Mouse (Mus musculus): ENCODE results near the gene Serpinb7.

Serpinb7 gene

DNA sequence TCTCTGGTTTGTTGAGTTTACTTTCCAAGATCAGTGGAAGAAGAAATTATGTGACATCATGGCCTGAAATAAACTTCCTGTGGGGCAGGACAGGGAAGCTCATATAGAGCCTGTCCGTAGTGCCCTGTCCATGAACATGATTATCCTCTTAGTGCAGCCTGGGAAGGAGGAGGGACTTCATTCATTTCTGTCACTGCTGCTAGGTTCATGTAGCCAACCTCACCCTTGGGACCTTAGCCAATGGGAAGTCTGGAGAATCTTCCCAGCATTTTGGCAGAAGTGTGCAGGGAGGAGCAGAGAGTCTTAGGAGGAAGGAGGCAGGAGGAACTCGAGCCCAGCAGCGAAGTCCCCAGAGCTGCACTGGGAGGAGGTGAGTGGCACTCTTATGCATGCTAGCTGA is at the start of gene Serpinb7:
Gene Serpinb7 (plus strand): TSS at position 301 of the 400 bp plus-strand sequence.
- DNase-seq (ENCODE audit: low spot score in 2 of 2), result no peak

GRCm38 (mm10) chr1:107350392-107350791 is 49.1 kb upstream of the Serpinb7 start:
- no peak for DNase-seq (ENCODE audit: low spot score in 2 of 2)

DNA sequence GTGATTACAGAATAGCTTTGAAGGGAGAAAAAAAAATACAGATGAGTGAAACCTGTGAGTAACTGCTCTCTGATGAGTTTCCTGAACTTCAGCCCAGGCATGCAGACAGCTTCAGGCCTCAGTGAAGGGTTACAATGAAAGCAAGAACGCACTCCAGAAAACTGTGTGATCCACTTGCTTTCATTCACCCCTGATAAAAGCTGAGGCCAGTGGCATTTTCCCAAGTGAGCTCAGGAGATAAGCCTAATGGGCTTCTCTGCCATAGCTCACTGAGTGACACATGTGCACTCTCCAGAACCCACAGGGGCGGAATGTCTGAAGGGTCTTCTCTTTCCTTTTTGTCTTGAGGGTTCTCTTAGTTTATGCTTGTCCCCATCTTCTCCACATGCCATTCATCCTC is 48.3 kb upstream of the Serpinb7 start:
- DNase-seq (ENCODE audit: low spot score in 2 of 2), result no peak

GRCm38 (mm10) chr1:107353046-107353445 is 46.4 kb upstream of the Serpinb7 start:
- no peak for DNase-seq (ENCODE audit: low spot score in 2 of 2)

DNA sequence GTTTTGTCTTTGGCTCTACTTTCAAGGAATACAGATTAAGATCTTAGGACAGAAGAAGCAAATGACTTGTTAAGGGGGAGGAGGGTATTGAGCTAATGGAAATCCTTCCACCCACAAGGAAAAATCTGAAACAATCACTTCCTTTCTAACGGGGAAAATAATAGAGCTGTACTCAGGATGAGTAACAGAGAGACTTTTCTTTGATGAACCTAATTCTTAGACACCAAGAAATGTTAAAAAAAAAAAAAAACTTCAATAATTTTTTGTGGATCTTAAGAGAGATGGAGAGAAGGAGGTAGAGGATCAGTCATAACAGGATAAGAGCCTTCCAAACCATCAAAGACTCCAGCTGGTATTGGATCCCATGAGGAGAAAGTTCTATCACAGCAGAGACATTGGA is 38.6 kb upstream of the Serpinb7 start, which contains the start of gene Serpinb11:
Gene Serpinb11 (plus strand): TSS at position 301 of the 400 bp plus-strand sequence.
- no peak for DNase-seq (ENCODE audit: low spot score in 2 of 2)

- DNase-seq (ENCODE audit: low spot score in 2 of 2), result no peak
Observed at GRCm38 (mm10) chr1:107365973-107366372, 33.5 kb upstream of the Serpinb7 start.

GRCm38 (mm10) chr1:107368944-107369343 is 30.5 kb upstream of the Serpinb7 start:
- no peak for DNase-seq (ENCODE audit: low spot score in 2 of 2)

- DNase-seq (ENCODE audit: low spot score in 2 of 2), result no peak
Observed at GRCm38 (mm10) chr1:107376952-107377351, 22.5 kb upstream of the Serpinb7 start.

- no peak for DNase-seq (ENCODE audit: low spot score in 2 of 2)
Observed at GRCm38 (mm10) chr1:107378368-107378767, 21.1 kb upstream of the Serpinb7 start.

DNA sequence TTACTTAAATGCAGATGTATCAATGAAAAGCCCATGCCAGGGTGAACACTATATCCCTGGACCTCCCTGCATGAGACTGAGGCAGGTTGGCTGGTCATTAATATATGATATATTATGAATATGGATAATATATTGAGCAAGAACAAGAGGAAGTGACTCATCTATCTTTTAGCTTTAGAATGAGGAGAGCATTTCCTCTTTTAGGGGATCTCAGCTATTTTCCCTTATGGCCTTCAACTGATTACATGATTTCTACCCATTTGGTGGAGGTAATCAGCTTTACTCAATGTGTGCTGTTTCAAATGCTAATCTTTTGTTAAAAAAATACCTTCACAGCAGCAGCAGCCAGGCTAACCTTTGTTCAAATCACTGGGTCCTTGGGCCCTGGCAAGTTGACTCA is 18.0 kb upstream of the Serpinb7 start:
- no peak for DNase-seq (ENCODE audit: low spot score in 2 of 2)

- DNase-seq (ENCODE audit: low spot score in 2 of 2), result no peak
Observed at GRCm38 (mm10) chr1:107382404-107382803, 17.1 kb upstream of the Serpinb7 start.

- no peak for DNase-seq (ENCODE audit: low spot score in 2 of 2)
Observed at GRCm38 (mm10) chr1:107384532-107384931, 14.9 kb upstream of the Serpinb7 start.

GRCm38 (mm10) chr1:107389753-107390152 is 9.7 kb upstream of the Serpinb7 start:
- DNase-seq (ENCODE audit: low spot score in 2 of 2), result peak in 1 of 2 experiments; percentile 22

- no peak for DNase-seq (ENCODE audit: low spot score in 2 of 2)
Observed at GRCm38 (mm10) chr1:107397481-107397880, 2.0 kb upstream of the Serpinb7 start.

DNA sequence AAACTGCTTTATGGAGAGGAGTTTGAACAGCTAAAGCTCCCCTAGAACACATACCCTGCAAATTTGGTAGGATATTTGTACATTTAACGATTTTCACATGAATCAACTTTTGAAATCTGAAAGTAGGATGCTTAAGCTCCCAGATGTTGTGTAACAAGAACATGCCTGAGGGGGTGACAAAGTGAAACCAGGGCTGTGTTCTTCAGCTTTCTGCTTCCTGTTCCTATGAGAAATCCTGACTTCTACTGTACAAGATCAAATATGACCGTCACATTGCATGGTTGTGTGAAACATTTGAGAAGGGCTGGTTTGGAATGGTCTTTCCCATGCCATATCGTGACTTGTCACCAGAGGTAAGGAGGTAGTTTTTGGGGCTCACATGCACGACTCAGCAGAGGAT is 2.6 kb downstream of the Serpinb7 start:
- no peak for DNase-seq (ENCODE audit: low spot score in 2 of 2)

DNA sequence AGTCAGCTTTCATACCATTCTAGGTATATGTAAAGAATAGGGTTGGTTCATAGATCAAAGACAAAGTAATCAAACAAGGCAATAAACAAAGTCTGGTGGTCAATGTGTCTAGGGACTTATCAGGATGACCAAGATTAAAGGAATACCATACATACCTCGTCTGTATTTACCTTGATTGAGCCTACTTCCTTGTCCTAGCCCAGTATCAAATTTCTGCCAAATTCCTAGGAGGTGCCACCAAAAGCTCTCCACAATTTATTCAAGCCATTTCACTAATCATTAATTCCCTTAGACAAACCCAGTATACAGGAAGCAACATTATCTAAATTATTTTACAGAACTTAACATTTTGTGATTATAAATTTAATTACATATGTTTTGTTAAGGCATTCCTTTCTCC is 15.2 kb downstream of the Serpinb7 start:
- DNase-seq (ENCODE audit: low spot score in 2 of 2), result no peak

GRCm38 (mm10) chr1:107422487-107422886 is 23.0 kb downstream of the Serpinb7 start:
- no peak for DNase-seq (ENCODE audit: low spot score in 2 of 2)

DNA sequence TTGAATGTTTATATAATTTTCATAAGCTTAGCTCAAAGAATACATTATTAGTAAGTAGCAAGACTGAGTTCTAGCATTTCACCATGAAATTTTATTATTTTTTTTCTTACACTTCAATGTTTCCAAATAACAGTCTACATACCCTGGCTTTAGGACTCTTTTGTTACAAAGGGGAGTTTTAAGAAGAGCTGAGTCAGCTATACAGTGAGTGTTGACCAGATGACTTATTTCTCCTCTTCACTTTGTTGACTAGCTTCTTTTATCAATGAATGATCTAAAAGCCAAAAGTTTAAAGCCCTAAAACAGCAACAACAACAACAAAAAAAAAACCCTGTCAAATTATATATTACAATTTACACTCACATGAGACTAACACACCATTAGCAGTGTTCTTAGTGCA is 31.8 kb downstream of the Serpinb7 start:
- no peak for DNase-seq (ENCODE audit: low spot score in 2 of 2)

DNA sequence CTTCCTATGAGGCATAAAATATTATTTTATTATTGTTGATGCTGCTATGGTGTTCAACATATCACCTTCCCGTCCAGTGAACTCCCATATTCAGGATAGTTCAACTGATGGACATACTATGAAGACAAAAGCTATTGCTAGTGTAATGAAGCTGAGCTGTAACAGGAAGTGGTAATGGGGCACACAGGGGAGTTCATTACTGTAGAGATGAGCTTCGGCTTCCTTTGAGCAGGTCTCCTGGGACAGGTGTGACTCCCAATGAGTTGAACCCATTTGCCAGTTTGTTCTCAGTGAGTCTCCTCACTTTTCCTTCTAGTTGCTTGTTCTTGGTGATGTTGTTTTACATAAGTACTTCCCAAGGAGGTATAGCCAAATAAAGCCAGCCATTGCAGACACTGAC is 36.1 kb downstream of the Serpinb7 start:
- peak; percentile 60 to 61 for DNase-seq (ENCODE audit: low spot score in 2 of 2)

- no peak for DNase-seq (ENCODE audit: low spot score in 2 of 2)
Observed at GRCm38 (mm10) chr1:107439462-107439861, 40.0 kb downstream of the Serpinb7 start.

GRCm38 (mm10) chr1:107445352-107445751 is 45.9 kb downstream of the Serpinb7 start:
- DNase-seq (ENCODE audit: low spot score in 2 of 2), result no peak

DNA sequence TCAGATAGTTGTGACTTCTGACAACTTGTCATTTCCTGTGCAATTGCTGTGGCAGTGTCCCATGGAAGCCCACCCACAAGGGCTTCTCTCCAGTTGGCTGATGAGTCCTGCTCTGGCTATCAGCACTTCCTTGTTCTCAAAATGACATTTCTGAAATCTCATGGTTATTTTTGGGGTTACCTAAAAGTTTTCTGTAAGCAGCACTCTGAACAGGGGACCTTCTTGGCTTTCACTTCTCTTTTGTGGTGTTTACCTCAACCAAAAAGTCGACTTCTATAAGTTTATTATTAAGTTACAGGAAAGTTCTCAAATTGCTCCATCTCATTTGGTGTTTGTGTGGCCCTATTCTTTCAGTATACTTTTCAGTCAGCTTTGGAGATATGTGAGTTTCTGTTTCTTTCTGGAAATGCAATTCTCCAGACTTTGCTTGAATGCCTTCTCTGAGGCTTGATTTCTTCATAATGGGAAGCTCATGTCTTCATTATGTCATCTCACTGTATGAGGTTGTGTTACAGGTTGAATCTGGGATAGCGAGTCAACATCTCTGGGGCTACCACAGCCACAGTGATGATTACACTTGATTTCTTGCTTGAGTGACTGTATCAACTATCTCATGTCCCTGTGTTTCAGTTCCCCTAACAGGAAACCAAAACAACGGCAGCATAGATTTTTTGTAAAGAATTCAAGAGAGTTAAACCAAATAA is 47.9 kb downstream of the Serpinb7 start:
- DNase-seq (ENCODE audit: low spot score in 2 of 2), result peak; percentile 54 to 60

- no peak for DNase-seq (ENCODE audit: low spot score in 2 of 2)
Observed at GRCm38 (mm10) chr1:107479909-107480308, 80.5 kb downstream of the Serpinb7 start.

DNA sequence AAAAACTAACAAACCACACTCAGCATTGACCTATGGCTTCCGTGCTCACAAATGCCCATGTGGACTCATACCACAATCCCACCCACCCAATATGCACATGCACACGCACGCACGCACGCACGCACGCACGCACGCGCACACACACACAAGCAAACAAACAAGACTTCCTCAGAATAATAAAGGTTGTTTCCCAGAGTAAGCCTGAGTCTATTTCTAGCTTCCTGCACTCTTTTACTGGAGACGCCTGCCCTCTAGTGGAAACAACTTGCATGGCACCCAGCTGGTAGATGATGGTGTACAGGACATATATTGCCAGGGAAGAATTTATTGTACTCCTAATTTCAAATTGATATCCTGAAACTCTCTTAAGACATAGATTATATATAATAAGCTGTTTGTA is 82.0 kb downstream of the Serpinb7 start:
- DNase-seq (ENCODE audit: low spot score in 2 of 2), result peak; percentile 51 to 52
